Mouse (Mus musculus) liver, embryonic 14.5 days (tissue): ENCODE results near the gene Shisa4. TPM values are rescaled to one million over a fixed set of nuclear protein-coding genes. Genes with fewer than 3 reads are reported as not detected.

Experiments used
- ATAC-seq: fragments of 200-750 bp; cut with Nextera tagmentation; 2 replicates; pipeline ENCODE4 v1.8.0; 2017; ENCODE audit warnings: moderate number of reproducible peaks, mild to moderate bottlenecking, moderate library complexity; ENCODE audit not compliant: insufficient read depth
- DNase-seq, 3 experiments: peaks; one replicate each; pipeline ENCODE4 v3.0.0-alpha.2; 2012 to 2013; ENCODE audit warnings: low read depth in 3 of 3, low spot score in 3 of 3
- H3K27ac ChIP-seq: fragments of 300-500 bp; sonication (generic); 2 replicates; pipeline ENCODE4 v1.5.1; 2014; ENCODE audit warnings: moderate library complexity, mild to moderate bottlenecking, control low read depth, inconsistent platforms
- H3K27me3 ChIP-seq: fragments of 300-500 bp; sonication (generic); 2 replicates; pipeline ENCODE4 v1.6.1; 2014; ENCODE audit warnings: mild to moderate bottlenecking, low read length, moderate library complexity; ENCODE audit not compliant: control insufficient read depth, insufficient read depth
- H3K36me3 ChIP-seq: fragments of 300-500 bp; sonication (generic); replicated peaks from 2 replicates; pipeline ENCODE4 v1.6.1; 2014; ENCODE audit warnings: low read depth; ENCODE audit not compliant: control insufficient read depth, insufficient read depth
- H3K4me1 ChIP-seq, 2 experiments: fragments of 200-500 bp in 1 of 2; fragments of 300-500 bp in 1 of 2; sonication (generic) in 1 of 2; replicated peaks; 2 replicates each; pipeline ENCODE4 v1.6.1; 2012 to 2014; ENCODE audit warnings: antibody characterized with exemption in 1 of 2, inconsistent platforms in 1 of 2, low read length in 1 of 2; ENCODE audit not compliant: control insufficient read depth in 2 of 2, insufficient read depth in 2 of 2
- H3K4me2 ChIP-seq: fragments of 300-500 bp; sonication (generic); 2 replicates; pipeline ENCODE4 v1.6.1; 2014; ENCODE audit warnings: low read depth, mild to moderate bottlenecking, control low read depth, moderate library complexity
- H3K4me3 ChIP-seq, 2 experiments: fragments of 200-500 bp in 1 of 2; fragments of 300-500 bp in 1 of 2; sonication (generic) in 1 of 2; 2 replicates each; pipeline ENCODE4 v1.5.1; 2012 to 2014; ENCODE audit warnings: low read depth in 2 of 2, low read length in 2 of 2, mild to moderate bottlenecking in 2 of 2, control low read depth in 1 of 2, inconsistent platforms in 1 of 2, moderate library complexity in 1 of 2; ENCODE audit not compliant: insufficient read depth in 1 of 2
- H3K9ac ChIP-seq: fragments of 300-500 bp; sonication (generic); replicated peaks from 2 replicates; pipeline ENCODE4 v1.6.1; 2014; ENCODE audit warnings: mild to moderate bottlenecking, control low read depth, moderate library complexity
- H3K9me3 ChIP-seq: fragments of 300-500 bp; sonication (generic); 2 replicates; pipeline ENCODE4 v1.6.1; 2016; ENCODE audit warnings: low read length, mixed read lengths; ENCODE audit not compliant: control insufficient read depth
- CTCF ChIP-seq: IDR thresholded peaks from 2 replicates; pipeline ENCODE4 v1.5.1; 2016; ENCODE audit warnings: antibody characterized with exemption, low read depth, control low read depth
- EP300 ChIP-seq: IDR thresholded peaks from 2 replicates; pipeline ENCODE4 v1.6.1; 2016; ENCODE audit warnings: antibody characterized with exemption, low read depth
- WGBS: fragments of 180-500 bp; shearing (Covaris S2); extraction: QIAGEN DNeasy Blood & Tissue Kit; methylation state at CpG from one replicate; pipeline ENCODE4 v1.1.7; 2014; ENCODE audit not compliant: insufficient replicate concordance; 5-methylcytosine and 5-hydroxymethylcytosine counted together
- polyA plus RNA-seq, 2 experiments: library from polyadenylated mRNA; depleted of rRNA in 1 of 2; stranded (reverse) in 1 of 2; unstranded in 1 of 2; fragments of >200 nt; fragmentation: Nextera tagmentation in 1 of 2; extraction: Ambion mirVana in 1 of 2; gene quantifications; 2 replicates each; pipeline versions ENCODE4 v1.2.1 to v1.2.3; 2012 to 2014

Gene Shisa4
- polyA plus RNA-seq, 2 experiments, result 0.41 to 0.64 TPM

- Histone ChIP-seq H3K9me3 (no peaks in the 10 kb centered on the region), H3K36me3 (peaks cover 59% of the 10 kb centered on the region), H3K27me3 (no peaks in the 10 kb centered on the region), H3K27ac (no peak overlapping the region), H3K4me1 (no peaks in the 10 kb centered on the region), H3K4me2 (no peak overlapping the region), H3K4me3 (no peak overlapping the region), H3K9ac (no peak overlapping the region)
- DNase-seq (no peak), ATAC-seq (no peak)
- TF ChIP-seq CTCF (no peak), EP300 (no peak)
- WGBS, result 82% methylated on average over 4 of the region's 4 CpGs
These were observed 33.9 kb upstream of the Shisa4 start for GRCm38 (mm10) chr1:135408973-135409372.

GRCm38 (mm10) chr1:135405356-135405755 is 30.3 kb upstream of the Shisa4 start:
- no peaks in the 10 kb centered on the region for H3K27me3 ChIP-seq
- no peak overlapping the region for H3K27ac ChIP-seq
- peaks cover 72% of the 10 kb centered on the region for H3K36me3 ChIP-seq
- no peak overlapping the region for H3K9ac ChIP-seq
- H3K4me3 ChIP-seq, result no peak overlapping the region
- H3K9me3 ChIP-seq, result no peaks in the 10 kb centered on the region
- 53% methylated on average over 7 of the region's 7 CpGs for WGBS
- ATAC-seq, result no peak
- DNase-seq, result no peak
- no peak overlapping the region for H3K4me2 ChIP-seq
- TF ChIP-seq CTCF (no peak), EP300 (no peak)
- no peaks in the 10 kb centered on the region for H3K4me1 ChIP-seq

- Histone ChIP-seq H3K4me1 (no peaks in the 10 kb centered on the region), H3K4me2 (no peak overlapping the region), H3K27ac (no peak overlapping the region), H3K36me3 (peaks cover 57% of the 10 kb centered on the region), H3K9me3 (no peaks in the 10 kb centered on the region), H3K9ac (no peak overlapping the region), H3K4me3 (no peak overlapping the region), H3K27me3 (no peaks in the 10 kb centered on the region)
- WGBS, result 83% methylated on average over 3 of the region's 3 CpGs
- ATAC-seq, result no peak
- TF ChIP-seq CTCF (no peak), EP300 (no peak)
- DNase-seq, result no peak
These were observed 26.5 kb upstream of the Shisa4 start for GRCm38 (mm10) chr1:135401452-135402110.

DNA sequence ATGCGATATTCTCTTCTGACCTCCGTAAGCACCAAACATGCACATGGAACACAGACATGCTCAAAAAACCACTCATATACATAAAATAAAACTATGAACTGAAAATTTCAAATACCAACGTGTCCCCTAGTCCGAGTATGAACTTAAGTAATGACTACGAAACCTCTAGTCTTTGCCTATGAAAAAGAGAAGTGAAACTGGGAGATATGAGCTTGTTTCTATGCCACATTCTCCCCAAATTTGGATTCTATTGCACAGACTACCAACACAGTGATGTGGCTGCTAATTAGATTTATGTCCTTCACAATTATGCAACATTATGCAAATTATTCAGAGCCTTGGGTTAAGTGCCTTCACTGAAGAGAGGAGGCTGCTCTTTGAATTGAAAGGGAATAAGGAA is 24.4 kb upstream of the Shisa4 start:
- Histone ChIP-seq H3K27me3 (no peaks in the 10 kb centered on the region), H3K4me2 (no peak overlapping the region), H3K9ac (no peak overlapping the region), H3K36me3 (peaks cover 42% of the 10 kb centered on the region), H3K4me1 (no peaks in the 10 kb centered on the region), H3K9me3 (no peaks in the 10 kb centered on the region), H3K27ac (no peak overlapping the region), H3K4me3 (no peak overlapping the region)
- ATAC-seq (no peak), DNase-seq (no peak)
- TF ChIP-seq EP300, result no peak
- TF ChIP-seq CTCF, result no peak
- 79% methylated on average over 5 of the region's 5 CpGs for WGBS

DNA sequence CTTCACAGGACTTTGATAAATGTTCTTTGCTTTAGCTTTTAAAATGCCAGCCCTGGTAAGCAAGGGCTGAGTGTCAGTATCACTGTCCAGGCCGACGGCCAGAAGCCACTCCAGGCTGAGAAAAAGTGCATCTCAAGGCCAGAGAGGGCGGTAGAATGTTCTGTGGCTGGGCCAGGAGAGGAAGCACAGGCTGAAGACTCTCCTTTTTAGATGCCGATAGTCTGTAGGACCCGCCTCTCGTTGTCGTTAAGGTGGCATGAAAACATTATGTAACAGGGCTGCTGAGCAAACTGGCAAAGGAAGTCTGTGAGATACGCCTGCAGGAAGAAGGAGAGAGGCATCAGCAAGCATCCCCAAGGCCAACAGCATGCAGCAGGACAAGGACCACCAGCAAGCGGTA is 10.1 kb upstream of the Shisa4 start:
- DNase-seq, result no peak
- Histone ChIP-seq H3K4me2 (no peak overlapping the region), H3K9ac (no peak overlapping the region), H3K4me1 (no peaks in the 10 kb centered on the region), H3K27ac (no peak overlapping the region), H3K4me3 (no peak overlapping the region), H3K27me3 (no peaks in the 10 kb centered on the region), H3K9me3 (no peaks in the 10 kb centered on the region), H3K36me3 (peaks cover 50% of the 10 kb centered on the region)
- 80% methylated on average over 9 of the region's 9 CpGs for WGBS
- ATAC-seq, result no peak
- TF ChIP-seq CTCF, result no peak
- no peak for TF ChIP-seq EP300
